Mouse (Mus musculus) cortical plate, adult 2 months (tissue): ENCODE results near the gene Smg5. TPM values are rescaled to one million over a fixed set of nuclear protein-coding genes. Genes with fewer than 3 reads are reported as not detected.
A peak's percentile ranks its signal among the peaks of the same experiment; 100 is the strongest.
"Not testable (repeated sequence)": the region's sequence is repeated elsewhere in the genome, so short reads cannot be mapped to it uniquely, and the experiment has no call there.

Experiments
- H3K27ac ChIP-seq: fragments of 200-500 bp; 2 replicates; pipeline ENCODE4 v1.5.1; 2012; ENCODE audit warnings: low read length, control low read depth, inconsistent platforms; ENCODE audit not compliant: insufficient read depth
- H3K4me1 ChIP-seq: fragments of 200-500 bp; 2 replicates; pipeline ENCODE4 v1.6.1; 2011; ENCODE audit warnings: low read length; ENCODE audit not compliant: control insufficient read depth, insufficient read depth
- H3K4me3 ChIP-seq: fragments of 200-500 bp; 2 replicates; pipeline ENCODE4 v1.5.1; 2011; ENCODE audit warnings: mild to moderate bottlenecking, low read length, control low read depth; ENCODE audit not compliant: insufficient read depth
- CTCF ChIP-seq: fragments of 200-500 bp; IDR thresholded peaks from 2 replicates; pipeline ENCODE4 v1.5.1; 2011; ENCODE audit warnings: mild to moderate bottlenecking, control low read depth, low read length; ENCODE audit not compliant: insufficient read depth; ENCODE audit errors: extremely low read depth
- POLR2A ChIP-seq: fragments of 200-500 bp; IDR thresholded peaks from 2 replicates; pipeline ENCODE4 v1.6.1; 2011; ENCODE audit warnings: mild to moderate bottlenecking, low read length, control low read depth; ENCODE audit not compliant: insufficient read depth; ENCODE audit errors: extremely low read depth
- polyA plus RNA-seq: library from polyadenylated mRNA; depleted of rRNA; stranded (reverse); fragments of >200 nt; gene quantifications from 2 replicates; pipeline ENCODE4 v1.2.3, GENCODE M21; 2012

Gene Smg5
- polyA plus RNA-seq, 1 experiment = 84.4 TPM

GRCm38 (mm10) chr3:88365705-88366361, 29.8 kb downstream of the Smg5 start:
- peaks cover 2% of the 10 kb centered on the region; the same call in 1 of the 2 replicates for H3K4me1 ChIP-seq
- H3K4me3 ChIP-seq = no peak overlapping the region
- no peak overlapping the region for H3K27ac ChIP-seq
- no peak for TF ChIP-seq CTCF
- TF ChIP-seq POLR2A = no peak

- not testable (repeated sequence) for H3K4me1 ChIP-seq, H3K27ac ChIP-seq
- peak overlapping the region; percentile 42 for H3K4me3 ChIP-seq
Measured at GRCm38 (mm10) chr3:88366830-88367428, 30.9 kb downstream of the Smg5 start.

GRCm38 (mm10) chr3:88367517-88367916, 31.5 kb downstream of the Smg5 start:
- H3K4me1 ChIP-seq, H3K27ac ChIP-seq, H3K4me3 ChIP-seq: not testable (repeated sequence)

GRCm38 (mm10) chr3:88368511-88368910, 32.5 kb downstream of the Smg5 start:
- not testable (repeated sequence) for H3K4me3 ChIP-seq, H3K4me1 ChIP-seq, H3K27ac ChIP-seq

GRCm38 (mm10) chr3:88372643-88373042, 36.6 kb downstream of the Smg5 start, which contains the start of gene Bglap3:
TSS of gene Bglap3 (minus strand) at chr3:88372743.
- not testable (repeated sequence) for H3K4me1 ChIP-seq, H3K4me3 ChIP-seq, H3K27ac ChIP-seq

- not testable (repeated sequence) for H3K4me3 ChIP-seq, H3K27ac ChIP-seq, H3K4me1 ChIP-seq
Measured at GRCm38 (mm10) chr3:88375750-88376626, 39.9 kb downstream of the Smg5 start.

GRCm38 (mm10) chr3:88376644-88377043, 40.6 kb downstream of the Smg5 start:
- H3K27ac ChIP-seq, H3K4me3 ChIP-seq, H3K4me1 ChIP-seq: not testable (repeated sequence)

- H3K4me3 ChIP-seq, H3K4me1 ChIP-seq, H3K27ac ChIP-seq: not testable (repeated sequence)
Measured at GRCm38 (mm10) chr3:88378599-88378998, 42.5 kb downstream of the Smg5 start, which contains the start of gene Bglap2. TSS of gene Bglap2 (minus strand) at chr3:88378699.

- peak overlapping the region; percentile 27 for H3K4me3 ChIP-seq
- H3K27ac ChIP-seq, H3K4me1 ChIP-seq: not testable (repeated sequence)
Measured at GRCm38 (mm10) chr3:88381389-88382315, 45.6 kb downstream of the Smg5 start.

- H3K27ac ChIP-seq, H3K4me3 ChIP-seq, H3K4me1 ChIP-seq: not testable (repeated sequence)
Measured at GRCm38 (mm10) chr3:88382383-88382782, 46.3 kb downstream of the Smg5 start.
